Mouse (Mus musculus) cerebellum, adult 2 months (tissue): Measurements from ENCODE around the gene Sh3tc1. TPM values are rescaled to one million over a fixed set of nuclear protein-coding genes. Genes with fewer than 3 reads are reported as not detected.
A peak's percentile ranks its signal among the peaks of the same experiment; 100 is the strongest.

Source experiments
- DNase-seq, 2 experiments: peaks; one replicate each; pipeline ENCODE4 v3.0.0; 2021
- H3K27ac ChIP-seq: fragments of 200-500 bp; 2 replicates; pipeline ENCODE4 v1.5.1; 2012; ENCODE audit warnings: low read length, control low read depth, inconsistent platforms; ENCODE audit not compliant: insufficient read depth
- H3K27me3 ChIP-seq: fragments of 200-500 bp; 2 replicates; pipeline ENCODE4 v1.6.1; 2012; ENCODE audit warnings: inconsistent platforms, mild to moderate bottlenecking, low read length, moderate library complexity; ENCODE audit not compliant: control insufficient read depth, insufficient read depth
- H3K4me1 ChIP-seq: fragments of 200-500 bp; 2 replicates; pipeline ENCODE4 v1.6.1; 2011; ENCODE audit warnings: low read length; ENCODE audit not compliant: control insufficient read depth, insufficient read depth
- H3K4me3 ChIP-seq: fragments of 200-500 bp; replicated peaks from 2 replicates; pipeline ENCODE3; 2011; ENCODE audit warnings: mild to moderate bottlenecking, low read depth, low read length, control low read depth; ENCODE audit not compliant: insufficient read depth
- CTCF ChIP-seq: fragments of 200-500 bp; IDR thresholded peaks from 2 replicates; pipeline ENCODE4 v1.5.1; 2011; ENCODE audit warnings: low read depth, mild to moderate bottlenecking, control low read depth, low read length, moderate library complexity, borderline replicate concordance; ENCODE audit not compliant: insufficient read depth
- POLR2A ChIP-seq: fragments of 200-500 bp; IDR thresholded peaks from 2 replicates; pipeline ENCODE4 v1.6.1; 2011; ENCODE audit warnings: low read length, control low read depth, borderline replicate concordance; ENCODE audit not compliant: insufficient read depth
- WGBS: fragments of 180-500 bp; shearing (Covaris S2); methylation state at CpG from one replicate; pipeline ENCODE4 v1.1.7; 2018; 5-methylcytosine and 5-hydroxymethylcytosine counted together
- polyA plus RNA-seq: library from polyadenylated mRNA; depleted of rRNA; stranded (reverse); fragments of >200 nt; gene quantifications from 2 replicates; pipeline ENCODE4 v1.2.3, GENCODE M21; 2012

The Sh3tc1 gene
- polyA plus RNA-seq, 1 experiment: 1.7 TPM

DNA sequence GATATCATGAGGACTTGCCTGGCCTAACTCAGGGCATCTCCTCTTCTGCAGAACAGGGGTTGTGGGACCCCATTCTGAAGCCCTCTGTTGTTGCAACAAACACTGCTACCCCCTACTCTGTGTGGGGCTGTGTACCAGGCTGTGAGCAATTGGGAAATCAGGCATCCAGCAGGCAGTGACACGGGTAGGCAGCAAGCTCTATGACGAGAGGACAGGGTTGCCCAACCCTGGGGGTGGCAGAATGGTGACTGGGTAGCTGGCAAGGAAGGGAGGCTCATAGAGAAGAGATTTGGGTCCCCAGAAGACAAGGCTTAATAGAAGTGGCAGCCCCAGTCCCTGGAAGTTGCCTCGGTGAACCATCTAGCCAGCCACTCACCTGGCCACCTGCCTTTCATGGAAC is 13.9 kb downstream of the Sh3tc1 start:
- no peak for DNase-seq
- WGBS: 67% methylated on average over 3 of the region's 3 CpGs
- no peaks in the 10 kb centered on the region for H3K27me3 ChIP-seq
- no peak overlapping the region for H3K4me3 ChIP-seq
- H3K27ac ChIP-seq: no peak overlapping the region
- TF ChIP-seq CTCF (no peak), POLR2A (no peak)
- peaks cover 16% of the 10 kb centered on the region for H3K4me1 ChIP-seq

DNA sequence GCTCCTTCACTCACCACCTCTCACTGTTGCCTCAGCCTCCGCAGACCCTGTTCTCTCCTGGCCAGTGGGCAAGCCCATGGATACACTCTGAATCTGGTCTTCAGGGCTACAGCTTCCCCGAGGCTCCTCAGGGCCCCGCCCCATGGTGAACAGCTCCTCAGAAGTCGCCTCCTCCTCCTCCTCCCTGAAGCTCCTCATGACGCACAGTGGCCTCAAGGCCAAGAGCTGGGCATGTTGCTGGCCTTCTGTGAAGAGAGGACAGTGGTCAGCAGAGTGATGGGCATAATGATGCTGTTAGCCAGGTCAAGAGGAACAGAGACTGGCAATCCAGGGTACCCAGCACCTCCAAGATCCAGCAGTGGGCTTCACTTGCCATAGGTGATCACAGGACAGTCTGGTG is 15.9 kb downstream of the Sh3tc1 start:
- DNase-seq: no peak
- peaks cover 8% of the 10 kb centered on the region for H3K4me1 ChIP-seq
- TF ChIP-seq CTCF: no peak
- TF ChIP-seq POLR2A: no peak
- no peak overlapping the region for H3K4me3 ChIP-seq
- H3K27me3 ChIP-seq: no peaks in the 10 kb centered on the region
- no peak overlapping the region for H3K27ac ChIP-seq
- WGBS: 80% methylated on average over 5 of the region's 5 CpGs

DNA sequence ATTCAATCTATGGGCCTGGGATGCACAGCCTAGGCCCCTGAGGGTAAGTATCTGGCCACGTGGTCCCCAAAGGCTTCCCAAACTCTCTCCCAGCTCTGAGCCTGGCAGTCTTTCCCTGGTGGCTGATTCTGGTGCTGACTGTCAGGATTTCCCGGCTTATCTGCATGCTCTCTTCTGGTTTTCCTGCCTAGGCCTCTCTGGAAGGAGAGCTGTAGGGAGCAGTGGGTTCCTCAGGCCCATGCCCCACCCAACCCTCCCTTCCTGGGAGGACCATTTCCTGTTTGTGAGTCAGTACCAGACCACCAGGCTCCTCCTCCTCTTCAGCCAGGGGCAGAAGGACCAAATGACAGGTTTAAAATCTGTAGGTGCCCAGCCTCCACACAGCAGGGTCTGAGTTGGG is 17.1 kb downstream of the Sh3tc1 start:
- H3K4me3 ChIP-seq: no peak overlapping the region
- 63% methylated on average over 2 of the region's 2 CpGs for WGBS
- DNase-seq: no peak
- TF ChIP-seq CTCF: no peak
- no peak for TF ChIP-seq POLR2A
- H3K4me1 ChIP-seq: no peaks in the 10 kb centered on the region
- no peak overlapping the region for H3K27ac ChIP-seq
- no peaks in the 10 kb centered on the region for H3K27me3 ChIP-seq

DNA sequence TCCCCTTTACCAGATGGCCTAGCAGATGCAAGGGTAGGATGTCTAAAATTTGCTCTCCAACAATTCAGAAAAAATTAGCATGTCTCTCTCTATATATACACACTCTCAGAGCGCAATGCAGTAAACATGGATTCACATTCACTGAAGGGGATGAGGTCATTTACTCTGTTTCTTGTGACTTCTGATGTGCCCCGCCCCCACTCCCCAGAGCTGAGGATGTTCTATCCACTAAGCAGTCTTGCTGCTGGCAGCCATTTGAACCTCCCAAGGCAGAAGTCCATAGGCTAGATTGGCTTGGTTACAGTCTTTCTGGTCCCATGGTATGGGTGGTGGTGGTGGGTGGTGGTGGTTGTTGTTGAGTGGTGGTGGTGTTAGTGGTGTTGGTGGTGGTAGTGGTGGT is 17.9 kb downstream of the Sh3tc1 start:
- Histone ChIP-seq H3K27me3 (no peaks in the 10 kb centered on the region), H3K27ac (no peak overlapping the region), H3K4me1 (no peaks in the 10 kb centered on the region), H3K4me3 (no peak overlapping the region)
- 97% methylated on average over 2 of the region's 2 CpGs for WGBS
- TF ChIP-seq POLR2A (no peak), CTCF (no peak)
- no peak for DNase-seq

DNA sequence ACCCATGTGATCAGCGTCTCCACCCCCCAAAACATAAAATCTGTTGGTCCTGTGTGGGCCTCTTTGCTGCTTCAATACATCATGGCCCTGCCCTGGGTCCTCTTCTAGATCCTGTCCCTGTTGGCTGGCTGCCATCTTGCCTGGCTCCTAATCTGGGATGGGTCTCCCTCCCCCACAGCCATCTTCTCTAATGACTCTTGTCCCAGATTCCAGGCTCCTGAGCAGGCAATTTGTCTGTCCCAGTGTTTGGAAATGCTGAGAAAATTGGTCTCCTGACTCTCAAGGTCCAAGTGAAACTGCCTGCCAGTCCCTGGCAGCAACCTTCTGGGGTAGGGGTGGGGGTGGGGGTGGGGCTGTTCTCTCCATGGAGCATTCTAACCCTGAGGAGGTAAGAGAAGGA is 19.9 kb downstream of the Sh3tc1 start:
- TF ChIP-seq CTCF (no peak), POLR2A (no peak)
- no peak for DNase-seq
- Histone ChIP-seq H3K27me3 (no peaks in the 10 kb centered on the region), H3K4me3 (no peak overlapping the region), H3K4me1 (no peaks in the 10 kb centered on the region), H3K27ac (no peak overlapping the region)
- 52% methylated on average over 1 of the region's 1 CpGs for WGBS

DNA sequence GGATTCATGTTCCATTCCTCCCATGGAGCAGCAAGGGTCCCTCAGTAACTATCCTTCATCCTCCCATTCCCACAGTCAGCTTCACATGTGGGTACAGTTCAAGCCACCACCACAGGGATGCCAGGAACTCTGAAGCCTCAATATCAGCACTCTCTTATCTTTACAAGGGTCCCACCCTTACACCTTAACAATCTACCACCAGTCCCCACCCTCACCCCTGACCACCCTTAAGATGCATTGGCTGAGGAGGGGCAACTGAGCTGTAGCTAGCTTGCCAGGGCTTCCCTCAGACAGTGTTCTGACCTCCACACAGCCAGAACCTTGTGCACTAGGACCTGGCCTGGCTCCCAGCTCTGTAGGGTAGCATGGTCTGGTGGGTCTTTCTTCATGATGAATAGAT is 20.4 kb downstream of the Sh3tc1 start:
- Histone ChIP-seq H3K27me3 (no peaks in the 10 kb centered on the region), H3K27ac (no peak overlapping the region), H3K4me1 (no peaks in the 10 kb centered on the region), H3K4me3 (no peak overlapping the region)
- no peak for TF ChIP-seq POLR2A
- no peak for TF ChIP-seq CTCF
- no peak for DNase-seq

DNA sequence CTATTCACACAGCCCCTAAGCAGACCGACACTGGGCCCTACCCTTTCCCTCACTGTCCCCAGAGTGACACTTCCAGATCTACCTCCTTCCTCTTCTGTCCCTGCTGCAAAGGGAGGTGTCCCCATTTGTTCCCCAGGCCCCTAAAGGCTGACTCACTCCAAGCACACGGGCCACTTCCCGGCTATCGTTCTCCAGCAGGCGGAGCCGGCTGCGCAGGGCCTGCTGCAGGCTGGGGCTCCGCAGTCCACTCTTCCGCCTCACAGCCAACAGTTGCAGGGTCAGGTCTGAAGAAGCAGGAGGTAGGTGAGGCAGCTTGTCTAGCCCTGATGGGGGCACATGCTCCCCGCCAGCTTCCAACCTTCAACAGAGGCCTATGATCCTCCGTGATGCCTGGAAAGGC is 21.0 kb downstream of the Sh3tc1 start:
- WGBS: 83% methylated on average over 11 of the region's 11 CpGs
- no peak overlapping the region for H3K27ac ChIP-seq
- no peak for DNase-seq
- H3K27me3 ChIP-seq: no peaks in the 10 kb centered on the region
- no peaks in the 10 kb centered on the region for H3K4me1 ChIP-seq
- no peak overlapping the region for H3K4me3 ChIP-seq
- no peak for TF ChIP-seq POLR2A
- TF ChIP-seq CTCF: no peak

DNA sequence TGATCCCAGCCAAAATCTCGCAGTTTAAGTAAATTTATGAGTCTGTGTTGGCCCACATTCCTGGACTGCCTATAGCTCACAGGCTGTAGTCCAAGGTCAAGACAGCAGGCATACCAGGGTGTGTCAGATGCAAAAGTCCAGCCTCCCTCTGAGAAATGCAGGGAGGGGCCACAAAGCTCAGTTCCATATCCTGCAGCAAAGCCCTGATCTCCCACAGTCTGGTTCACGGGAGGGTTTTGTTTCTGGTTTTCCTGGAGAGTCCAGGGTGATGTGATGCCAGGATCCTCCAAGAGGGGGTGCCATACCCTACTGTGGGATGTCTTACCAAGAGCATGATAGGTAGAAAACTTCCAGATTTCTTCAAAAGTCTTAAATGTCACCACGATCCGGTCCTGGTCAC is 21.8 kb downstream of the Sh3tc1 start:
- H3K4me1 ChIP-seq: no peaks in the 10 kb centered on the region
- no peak overlapping the region for H3K27ac ChIP-seq
- WGBS: 51% methylated on average over 4 of the region's 4 CpGs
- peak in 1 of 2 experiments; percentile 27 for DNase-seq
- TF ChIP-seq CTCF: peak; percentile 38; the same call in 1 of the 2 replicates
- TF ChIP-seq POLR2A: no peak
- H3K27me3 ChIP-seq: no peaks in the 10 kb centered on the region
- no peak overlapping the region for H3K4me3 ChIP-seq
